Mouse (Mus musculus): ENCODE measurements around the gene Cbfa2t3. TPM values are rescaled to one million over a fixed set of nuclear protein-coding genes. Genes with fewer than 3 reads are reported as not detected.

Gene Cbfa2t3
- total RNA-seq, 2 experiments from 2014 or later = 10.5 to 28.9 TPM

GRCm38 (mm10) chr8:122718711-122719499 is 20.0 kb upstream of the Cbfa2t3 start:
- no peak for DNase-seq (ENCODE audit: low spot score in 2 of 2)

- DNase-seq (ENCODE audit: low spot score in 2 of 2) = no peak
Observed at GRCm38 (mm10) chr8:122717869-122718509, 19.1 kb upstream of the Cbfa2t3 start.

- no peak for DNase-seq (ENCODE audit: low spot score in 2 of 2)
Observed at GRCm38 (mm10) chr8:122716566-122716965, 17.7 kb upstream of the Cbfa2t3 start.

GRCm38 (mm10) chr8:122713157-122713518 is 14.2 kb upstream of the Cbfa2t3 start:
- no peak for DNase-seq (ENCODE audit: low spot score in 2 of 2)

- no peak for DNase-seq (ENCODE audit: low spot score in 2 of 2)
Observed at GRCm38 (mm10) chr8:122712411-122713156, 13.7 kb upstream of the Cbfa2t3 start.

- no peak for DNase-seq (ENCODE audit: low spot score in 2 of 2)
Observed at GRCm38 (mm10) chr8:122711891-122712365, 13.0 kb upstream of the Cbfa2t3 start.

GRCm38 (mm10) chr8:122711480-122711879 is 12.6 kb upstream of the Cbfa2t3 start:
- no peak for DNase-seq (ENCODE audit: low spot score in 2 of 2)

GRCm38 (mm10) chr8:122709340-122710111 is 10.6 kb upstream of the Cbfa2t3 start:
- DNase-seq (ENCODE audit: low spot score in 2 of 2) = no peak

GRCm38 (mm10) chr8:122707184-122707583 is 8.3 kb upstream of the Cbfa2t3 start:
- DNase-seq (ENCODE audit: low spot score in 2 of 2) = no peak

- DNase-seq (ENCODE audit: low spot score in 2 of 2) = no peak
Observed at GRCm38 (mm10) chr8:122705901-122706561, 7.1 kb upstream of the Cbfa2t3 start.

- no peak for DNase-seq (ENCODE audit: low spot score in 2 of 2)
Observed at GRCm38 (mm10) chr8:122704612-122705011, 5.7 kb upstream of the Cbfa2t3 start.

GRCm38 (mm10) chr8:122702957-122703356 is 4.0 kb upstream of the Cbfa2t3 start:
- DNase-seq (ENCODE audit: low spot score in 2 of 2) = no peak

GRCm38 (mm10) chr8:122702301-122702941 is 3.5 kb upstream of the Cbfa2t3 start:
- no peak for DNase-seq (ENCODE audit: low spot score in 2 of 2)

GRCm38 (mm10) chr8:122701441-122702185 is 2.7 kb upstream of the Cbfa2t3 start:
- no peak for DNase-seq (ENCODE audit: low spot score in 2 of 2)

- DNase-seq (ENCODE audit: low spot score in 2 of 2) = no peak
Observed at GRCm38 (mm10) chr8:122700628-122701027, 1.7 kb upstream of the Cbfa2t3 start.

- DNase-seq (ENCODE audit: low spot score in 2 of 2) = no peak
Observed at GRCm38 (mm10) chr8:122698254-122698768, 598 bp downstream of the Cbfa2t3 start.

- DNase-seq (ENCODE audit: low spot score in 2 of 2) = no peak
Observed at GRCm38 (mm10) chr8:122697586-122697985, 1.3 kb downstream of the Cbfa2t3 start.

- peak in 1 of 2 experiments; percentile 36 for DNase-seq (ENCODE audit: low spot score in 2 of 2)
Observed at GRCm38 (mm10) chr8:122697181-122697581, 1.7 kb downstream of the Cbfa2t3 start.
